Mouse (Mus musculus): ENCODE measurements around the gene Cacna1e. TPM values are rescaled to one million over a fixed set of nuclear protein-coding genes. Genes with fewer than 3 reads are reported as not detected.

Cacna1e gene
- total RNA-seq, 1 experiment from 2014 or later, result 0.15 TPM

DNA sequence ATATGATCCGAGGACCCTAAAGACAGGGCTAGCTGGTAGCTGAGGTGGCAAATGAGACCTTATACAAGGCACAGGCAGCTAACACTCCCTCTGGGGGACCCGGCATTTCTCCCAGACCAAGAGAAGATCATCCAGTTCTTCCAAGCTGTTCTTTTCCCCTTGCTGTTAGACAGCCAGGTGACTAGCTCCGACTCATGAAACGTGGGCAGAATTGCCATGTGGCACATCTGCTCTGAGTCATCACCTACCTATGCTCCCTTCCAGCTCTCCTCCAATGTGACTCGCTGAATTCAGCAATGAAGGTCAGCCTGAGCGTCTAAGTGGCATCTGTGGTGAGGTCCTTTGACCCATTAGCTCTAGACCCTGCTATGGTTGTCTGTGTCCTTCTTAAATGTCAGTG is 355.5 kb downstream of the Cacna1e start:
- ATAC-seq (replicated peaks in 1 of 2; ENCODE audit: insufficient read depth in 1 of 2, low FRiP score in 2 of 2, low TSS enrichment in 1 of 2, low read depth in 1 of 2, poor library complexity in 2 of 2, severe bottlenecking in 2 of 2), result no peak

DNA sequence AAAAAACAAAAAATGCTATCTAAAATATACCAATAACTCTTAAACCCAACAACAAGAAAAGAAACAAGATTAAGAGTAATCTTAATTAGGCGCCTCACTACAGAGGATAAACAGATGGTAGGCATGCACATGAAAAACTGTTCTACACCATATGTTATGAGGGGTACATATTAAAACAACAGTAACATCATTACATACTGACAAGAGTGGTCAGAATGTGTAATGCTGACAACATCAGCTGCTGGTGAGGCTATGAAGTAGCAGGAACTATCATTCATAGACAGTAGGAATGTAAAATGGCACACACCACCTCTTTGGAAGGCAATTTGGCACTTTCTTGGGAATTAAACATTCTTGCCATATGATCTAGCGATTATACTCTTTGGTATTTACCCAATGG is 363.6 kb downstream of the Cacna1e start:
- no peak for ATAC-seq (replicated peaks in 1 of 2; ENCODE audit: insufficient read depth in 1 of 2, low FRiP score in 2 of 2, low TSS enrichment in 1 of 2, low read depth in 1 of 2, poor library complexity in 2 of 2, severe bottlenecking in 2 of 2)

DNA sequence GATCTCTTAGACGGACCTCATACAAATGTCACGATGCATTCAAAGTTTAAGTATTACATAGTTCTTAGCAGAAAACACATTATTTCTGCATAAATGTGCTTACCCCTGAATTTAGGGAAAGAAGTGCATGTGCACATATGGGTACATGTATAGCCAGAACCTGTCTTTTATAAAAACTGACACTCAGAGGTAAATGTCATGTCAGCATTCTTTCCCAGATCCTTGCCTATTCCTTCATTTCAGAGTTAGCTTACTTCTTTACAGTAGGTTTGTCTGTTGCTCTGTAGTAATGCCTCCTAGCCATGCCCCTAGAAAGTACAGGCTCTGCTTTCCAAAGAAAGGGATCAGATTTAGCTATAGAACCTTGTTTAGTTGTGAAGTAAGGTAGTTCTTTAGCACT is 369.0 kb downstream of the Cacna1e start:
- no peak for ATAC-seq (replicated peaks in 1 of 2; ENCODE audit: insufficient read depth in 1 of 2, low FRiP score in 2 of 2, low TSS enrichment in 1 of 2, low read depth in 1 of 2, poor library complexity in 2 of 2, severe bottlenecking in 2 of 2)

DNA sequence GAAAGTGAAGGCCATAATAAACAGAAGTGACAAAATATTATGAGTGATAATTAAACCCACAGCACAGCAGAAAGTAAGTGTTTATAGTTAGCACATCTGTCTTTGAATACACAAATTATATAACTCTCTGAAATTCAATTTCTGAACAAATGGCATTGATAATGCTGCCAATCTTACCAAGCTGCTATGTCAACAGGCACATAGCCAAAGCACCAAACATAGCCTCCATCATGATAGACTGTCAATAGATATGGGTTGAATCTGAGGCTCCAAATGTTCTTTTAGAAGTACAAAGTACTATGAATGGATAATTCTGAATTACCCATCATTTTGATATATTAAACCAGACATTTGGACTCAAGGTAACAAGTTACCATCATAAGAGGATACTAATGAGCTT is 372.6 kb downstream of the Cacna1e start:
- ATAC-seq (replicated peaks in 1 of 2; ENCODE audit: insufficient read depth in 1 of 2, low FRiP score in 2 of 2, low TSS enrichment in 1 of 2, low read depth in 1 of 2, poor library complexity in 2 of 2, severe bottlenecking in 2 of 2), result no peak

DNA sequence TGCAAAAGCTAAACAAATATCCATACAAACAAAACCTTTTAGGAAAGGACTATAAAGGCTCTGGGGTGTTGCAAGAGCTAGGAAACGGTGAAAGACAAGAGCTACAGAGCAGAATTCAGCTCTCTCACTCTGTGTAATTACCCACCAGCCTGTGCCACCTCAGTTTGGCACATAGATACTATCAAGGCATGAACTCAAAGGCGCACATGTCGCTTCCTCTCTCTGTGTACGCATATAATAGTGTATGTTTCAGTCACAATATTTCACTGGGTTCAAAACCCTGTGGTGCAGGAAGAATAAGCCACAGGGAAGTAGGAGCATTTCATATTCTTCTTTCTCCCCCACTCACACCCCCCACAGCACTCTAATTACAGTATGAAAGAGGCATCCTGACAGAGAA is 380.3 kb downstream of the Cacna1e start:
- no peak for ATAC-seq (replicated peaks in 1 of 2; ENCODE audit: insufficient read depth in 1 of 2, low FRiP score in 2 of 2, low TSS enrichment in 1 of 2, low read depth in 1 of 2, poor library complexity in 2 of 2, severe bottlenecking in 2 of 2)

DNA sequence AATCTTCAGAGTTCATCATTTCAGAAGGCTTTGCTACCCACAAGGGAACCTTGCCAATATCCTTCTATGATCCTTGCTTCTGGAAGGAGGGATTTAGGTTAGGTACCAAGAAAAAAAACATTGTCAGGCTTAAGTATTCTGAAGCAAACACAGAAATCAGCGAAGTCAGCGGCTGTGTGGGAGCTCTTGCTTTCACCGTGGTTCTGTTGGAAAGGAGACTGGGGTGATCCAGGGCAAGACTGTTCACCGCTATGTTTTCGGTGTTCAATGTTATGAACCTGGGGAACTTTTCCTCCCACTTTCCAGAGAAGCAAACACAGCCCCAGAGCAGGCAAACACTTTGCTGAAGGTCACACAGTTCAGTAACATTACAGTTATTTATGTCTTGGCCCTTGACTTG is 383.4 kb downstream of the Cacna1e start:
- no peak for ATAC-seq (replicated peaks in 1 of 2; ENCODE audit: insufficient read depth in 1 of 2, low FRiP score in 2 of 2, low TSS enrichment in 1 of 2, low read depth in 1 of 2, poor library complexity in 2 of 2, severe bottlenecking in 2 of 2)

DNA sequence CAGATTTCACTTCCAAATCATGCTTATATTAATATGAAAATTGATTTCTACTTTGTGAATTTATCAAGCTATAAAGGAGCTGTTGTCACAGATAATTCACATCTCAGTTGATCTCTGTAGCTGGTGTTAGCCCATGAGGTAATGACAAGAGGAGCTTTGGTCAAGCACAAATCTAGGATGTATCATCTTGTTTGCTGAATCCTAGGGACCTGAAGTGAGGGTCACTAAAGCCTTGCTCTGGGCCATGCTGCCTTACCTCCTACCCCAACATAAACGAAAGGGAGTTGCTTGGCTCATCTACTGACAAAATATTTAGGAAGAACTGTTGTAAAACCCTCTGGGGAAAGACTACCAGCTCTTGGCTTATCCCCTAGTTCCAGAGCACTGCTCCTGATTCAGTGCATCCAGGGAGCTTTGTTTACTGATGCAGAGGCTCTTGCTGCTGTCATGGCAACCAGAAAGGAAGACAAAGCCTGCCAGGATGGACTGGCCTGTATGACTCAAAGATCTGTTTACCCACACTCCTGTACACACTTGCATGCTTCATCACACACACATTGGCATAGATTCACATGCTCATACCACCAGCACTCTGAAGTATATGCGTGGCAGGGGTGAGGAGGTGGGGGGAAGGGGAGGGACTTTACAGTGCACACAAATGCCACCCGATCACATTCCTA is 384.0 kb downstream of the Cacna1e start:
- ATAC-seq (replicated peaks in 1 of 2; ENCODE audit: insufficient read depth in 1 of 2, low FRiP score in 2 of 2, low TSS enrichment in 1 of 2, low read depth in 1 of 2, poor library complexity in 2 of 2, severe bottlenecking in 2 of 2), result no peak

DNA sequence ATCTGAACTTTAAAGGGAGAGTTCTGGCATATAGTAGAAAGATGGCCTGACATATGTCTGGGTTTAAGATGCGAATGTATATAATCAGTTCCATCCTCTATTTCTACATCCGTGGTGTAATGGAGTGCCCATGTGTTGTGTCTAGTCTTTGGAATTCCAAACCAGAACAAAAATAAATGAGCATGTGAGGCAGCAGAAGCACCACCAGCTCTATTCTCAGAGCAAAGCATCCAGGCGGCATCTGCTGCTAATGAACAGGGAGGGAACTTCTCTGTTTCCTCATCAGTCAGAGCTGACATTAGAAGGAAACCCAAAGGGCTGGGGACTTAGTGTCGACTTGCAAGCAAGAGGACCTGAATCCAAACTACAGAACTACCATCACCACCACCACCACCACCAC is 385.5 kb downstream of the Cacna1e start:
- no peak for ATAC-seq (replicated peaks in 1 of 2; ENCODE audit: insufficient read depth in 1 of 2, low FRiP score in 2 of 2, low TSS enrichment in 1 of 2, low read depth in 1 of 2, poor library complexity in 2 of 2, severe bottlenecking in 2 of 2)

DNA sequence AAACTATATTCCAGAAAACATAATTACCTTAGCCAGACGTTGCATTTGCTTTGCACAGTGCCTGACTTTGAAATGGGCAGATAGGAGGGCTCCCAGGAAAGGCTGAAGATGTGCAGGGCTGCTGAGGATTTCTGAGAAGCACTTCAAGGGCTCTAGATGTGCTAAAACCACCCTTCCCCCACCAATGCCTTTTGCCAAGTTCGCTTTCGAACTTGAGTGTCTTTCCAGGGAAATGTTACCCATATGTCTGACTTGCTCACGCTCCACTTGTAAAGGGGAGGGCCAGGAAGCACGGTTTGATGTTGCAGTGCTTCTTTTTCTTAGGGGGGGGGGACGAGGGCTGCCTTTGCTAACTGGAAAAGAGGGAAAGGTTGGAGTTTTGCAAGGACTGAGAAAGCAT is 393.2 kb downstream of the Cacna1e start:
- no peak for ATAC-seq (replicated peaks in 1 of 2; ENCODE audit: insufficient read depth in 1 of 2, low FRiP score in 2 of 2, low TSS enrichment in 1 of 2, low read depth in 1 of 2, poor library complexity in 2 of 2, severe bottlenecking in 2 of 2)

DNA sequence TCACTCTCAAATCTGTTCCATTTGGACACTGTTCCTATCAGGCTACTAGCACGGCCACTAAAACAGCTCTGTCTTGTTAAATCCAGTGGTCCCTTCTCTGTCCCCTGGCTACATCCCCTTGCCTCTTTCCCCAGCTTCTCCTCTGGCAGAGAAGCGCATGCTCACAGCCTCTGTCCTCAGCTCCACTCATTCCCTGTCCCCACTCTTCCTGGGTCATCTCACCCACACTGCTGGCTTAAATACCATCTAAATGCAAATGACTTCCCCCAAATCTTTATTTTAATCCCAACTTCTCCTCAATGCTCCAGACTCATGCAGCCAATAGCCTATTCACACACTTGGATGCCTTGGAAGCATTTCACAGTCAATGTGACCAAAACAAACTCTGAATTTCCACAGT is 407.6 kb downstream of the Cacna1e start:
- ATAC-seq (replicated peaks in 1 of 2; ENCODE audit: insufficient read depth in 1 of 2, low FRiP score in 2 of 2, low TSS enrichment in 1 of 2, low read depth in 1 of 2, poor library complexity in 2 of 2, severe bottlenecking in 2 of 2), result no peak

DNA sequence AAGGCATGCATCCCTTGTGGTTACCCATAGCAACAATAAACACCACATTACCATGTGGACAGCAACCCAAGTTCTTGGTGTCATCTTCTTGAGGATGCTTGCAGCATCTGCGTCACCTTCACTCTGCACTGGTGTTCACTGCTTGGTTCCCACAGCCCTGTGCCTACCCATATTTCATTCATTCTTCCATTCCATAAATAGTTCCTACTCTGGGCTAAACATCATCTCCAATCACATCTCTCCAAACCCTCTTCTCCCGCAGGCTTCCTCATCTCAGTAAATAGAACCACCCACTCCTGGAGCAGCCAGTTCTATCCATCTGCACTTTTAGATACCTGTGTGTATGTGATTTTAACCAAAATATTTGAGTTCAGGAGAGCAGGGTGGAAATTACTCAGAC is 408.6 kb downstream of the Cacna1e start:
- no peak for ATAC-seq (replicated peaks in 1 of 2; ENCODE audit: insufficient read depth in 1 of 2, low FRiP score in 2 of 2, low TSS enrichment in 1 of 2, low read depth in 1 of 2, poor library complexity in 2 of 2, severe bottlenecking in 2 of 2)

DNA sequence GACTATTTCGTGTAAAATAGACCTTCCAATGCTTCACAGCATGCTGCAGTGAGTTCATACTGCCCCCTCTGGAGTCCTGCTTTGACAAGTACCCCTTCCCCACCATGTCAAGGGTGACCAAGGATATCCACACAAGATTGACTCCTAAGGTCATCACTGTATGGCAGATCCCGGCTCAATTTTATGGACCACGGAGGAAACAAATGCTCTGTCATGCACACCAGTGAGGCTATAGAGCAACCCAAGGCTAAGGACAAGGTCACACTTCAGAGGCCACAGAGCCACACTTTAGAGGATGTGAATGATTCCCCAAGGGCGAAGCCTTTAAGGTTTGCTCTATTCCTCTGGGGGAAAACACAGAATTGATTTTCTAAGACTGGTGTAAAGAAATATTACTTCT is 410.1 kb downstream of the Cacna1e start:
- ATAC-seq (replicated peaks in 1 of 2; ENCODE audit: insufficient read depth in 1 of 2, low FRiP score in 2 of 2, low TSS enrichment in 1 of 2, low read depth in 1 of 2, poor library complexity in 2 of 2, severe bottlenecking in 2 of 2), result no peak

DNA sequence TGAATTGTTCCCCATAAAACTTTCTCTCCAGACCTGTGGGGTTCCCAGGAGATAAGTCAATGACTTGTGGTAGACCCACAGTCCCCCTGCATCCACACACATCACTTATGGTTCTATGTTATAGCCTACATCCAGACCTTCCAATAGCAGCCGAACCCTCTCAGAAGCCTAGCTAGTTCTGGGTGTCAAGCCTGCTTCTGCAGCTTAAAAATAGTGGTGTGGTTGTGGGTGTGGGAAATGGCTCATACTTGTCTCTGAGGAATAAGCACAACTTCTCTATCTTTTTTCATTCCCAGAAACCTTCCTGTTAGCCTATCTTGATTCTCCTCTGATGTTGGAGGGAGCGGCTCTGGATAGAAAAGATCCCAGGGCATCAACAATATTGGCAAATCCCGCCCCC is 417.0 kb downstream of the Cacna1e start:
- no peak for ATAC-seq (replicated peaks in 1 of 2; ENCODE audit: insufficient read depth in 1 of 2, low FRiP score in 2 of 2, low TSS enrichment in 1 of 2, low read depth in 1 of 2, poor library complexity in 2 of 2, severe bottlenecking in 2 of 2)

DNA sequence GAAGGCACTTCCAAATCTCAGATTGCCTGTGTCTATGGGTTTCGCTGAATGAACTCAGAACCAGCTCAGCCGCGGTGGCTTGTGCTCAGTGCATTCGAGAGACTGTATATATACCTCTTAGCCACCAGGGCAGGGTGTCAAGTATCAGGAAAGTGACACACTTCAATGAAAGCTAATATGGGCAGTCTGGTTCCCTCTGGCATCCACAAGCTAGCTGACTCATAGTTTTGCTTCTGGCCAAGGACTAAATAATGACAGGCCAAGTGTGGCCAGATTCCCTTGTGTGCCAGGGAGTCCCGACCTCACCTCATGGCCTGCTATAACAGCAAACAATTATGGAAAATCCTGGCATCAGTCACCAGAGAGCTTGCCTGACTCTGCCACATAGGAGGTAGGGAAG is 422.8 kb downstream of the Cacna1e start:
- ATAC-seq (replicated peaks in 1 of 2; ENCODE audit: insufficient read depth in 1 of 2, low FRiP score in 2 of 2, low TSS enrichment in 1 of 2, low read depth in 1 of 2, poor library complexity in 2 of 2, severe bottlenecking in 2 of 2), result no peak

DNA sequence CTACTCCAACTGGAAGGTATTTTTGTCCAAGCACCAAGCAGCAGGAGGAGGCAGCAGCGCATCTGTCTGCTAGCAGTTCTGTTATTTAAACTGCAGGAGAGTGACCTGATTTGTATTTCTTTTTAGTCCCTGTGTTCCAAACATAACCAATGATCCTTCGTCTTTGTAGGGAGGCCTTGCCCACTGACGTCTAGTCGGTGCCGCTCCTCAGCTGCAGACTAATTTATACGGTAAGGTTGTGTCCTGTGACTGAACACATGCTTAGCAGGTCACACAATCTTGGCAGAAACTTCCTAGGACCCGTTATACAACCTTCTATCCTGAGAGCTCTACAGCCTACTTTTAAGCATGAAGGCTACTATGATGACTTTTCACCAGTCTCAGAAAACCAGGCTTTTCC is 424.2 kb downstream of the Cacna1e start:
- ATAC-seq (replicated peaks in 1 of 2; ENCODE audit: insufficient read depth in 1 of 2, low FRiP score in 2 of 2, low TSS enrichment in 1 of 2, low read depth in 1 of 2, poor library complexity in 2 of 2, severe bottlenecking in 2 of 2), result no peak

DNA sequence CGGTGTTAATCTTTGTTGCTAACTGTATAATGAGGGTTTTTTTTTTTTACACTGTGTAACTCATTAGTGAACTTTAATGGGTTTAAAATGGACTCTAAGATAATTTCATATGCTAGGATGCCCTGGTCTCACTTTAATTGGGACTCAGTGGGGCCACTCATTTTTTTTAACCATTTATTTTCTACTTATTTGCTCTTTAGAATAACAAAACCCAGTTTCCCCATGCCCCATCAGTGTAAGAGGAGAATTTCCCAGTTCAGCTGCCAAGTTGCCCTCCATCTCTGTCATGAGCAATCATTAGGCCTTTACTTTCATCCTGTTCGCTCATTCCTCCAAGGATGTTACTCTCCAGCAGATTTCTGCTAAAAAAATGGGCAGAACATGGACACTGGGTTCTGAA is 425.7 kb downstream of the Cacna1e start:
- no peak for ATAC-seq (replicated peaks in 1 of 2; ENCODE audit: insufficient read depth in 1 of 2, low FRiP score in 2 of 2, low TSS enrichment in 1 of 2, low read depth in 1 of 2, poor library complexity in 2 of 2, severe bottlenecking in 2 of 2)

DNA sequence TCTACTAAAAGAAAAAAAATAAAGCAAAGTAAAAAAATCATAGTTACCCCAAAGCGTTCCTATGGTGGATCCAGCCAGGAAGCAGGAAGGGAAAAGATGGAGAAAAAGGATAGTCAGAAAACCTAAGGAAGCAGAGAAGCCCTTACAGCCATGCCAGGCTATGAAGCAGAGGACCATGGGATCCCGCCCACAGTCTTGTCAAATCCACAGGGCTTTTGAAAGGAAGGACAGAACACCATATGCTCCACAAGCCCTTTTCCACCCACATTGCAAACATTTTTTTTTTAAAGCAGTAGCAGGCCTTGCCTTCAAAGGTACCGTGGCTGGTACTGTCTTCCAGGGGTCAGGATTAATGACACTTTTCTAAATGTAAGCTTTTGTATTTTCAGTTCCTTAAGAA is 433.5 kb downstream of the Cacna1e start:
- ATAC-seq (replicated peaks in 1 of 2; ENCODE audit: insufficient read depth in 1 of 2, low FRiP score in 2 of 2, low TSS enrichment in 1 of 2, low read depth in 1 of 2, poor library complexity in 2 of 2, severe bottlenecking in 2 of 2), result no peak

DNA sequence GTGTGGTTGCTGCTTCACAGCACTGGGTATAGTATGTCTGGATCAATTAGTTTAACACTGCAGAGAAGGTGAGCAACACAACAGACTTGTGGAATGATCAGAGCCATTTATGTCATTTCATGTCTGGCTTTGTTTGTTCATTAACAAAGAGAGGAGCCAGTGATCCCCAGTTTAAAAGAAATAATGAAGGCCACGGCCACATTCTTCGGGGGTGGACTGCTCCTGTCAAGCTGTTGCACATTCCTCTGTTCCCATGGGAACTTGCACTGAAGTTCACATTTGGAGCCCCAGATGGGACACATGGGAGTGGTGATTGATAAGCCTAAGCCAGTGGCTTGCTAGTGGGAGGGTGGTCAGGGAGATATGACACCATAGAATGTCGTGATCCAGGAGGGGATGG is 437.8 kb downstream of the Cacna1e start:
- no peak for ATAC-seq (replicated peaks in 1 of 2; ENCODE audit: insufficient read depth in 1 of 2, low FRiP score in 2 of 2, low TSS enrichment in 1 of 2, low read depth in 1 of 2, poor library complexity in 2 of 2, severe bottlenecking in 2 of 2)

DNA sequence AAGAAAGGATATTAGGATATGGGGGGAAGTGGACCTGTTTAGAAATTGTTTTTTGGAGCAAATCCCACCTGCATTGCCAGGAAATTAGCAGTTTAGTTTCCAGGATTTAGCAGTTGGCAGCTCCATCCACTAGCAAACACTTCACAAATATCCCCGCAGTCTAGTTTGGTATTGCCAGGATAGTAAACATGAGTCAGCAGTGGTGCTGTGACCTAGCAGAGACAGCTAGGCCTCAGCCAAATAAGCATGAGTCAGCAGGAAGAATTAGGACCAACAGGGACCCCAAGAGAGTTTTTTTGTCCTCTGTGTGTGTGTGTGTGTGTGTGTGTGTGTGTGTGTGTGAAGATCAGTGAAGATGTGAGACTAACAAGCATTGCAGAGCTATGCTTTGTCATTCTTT is 450.8 kb downstream of the Cacna1e start:
- ATAC-seq (replicated peaks in 1 of 2; ENCODE audit: insufficient read depth in 1 of 2, low FRiP score in 2 of 2, low TSS enrichment in 1 of 2, low read depth in 1 of 2, poor library complexity in 2 of 2, severe bottlenecking in 2 of 2), result no peak

DNA sequence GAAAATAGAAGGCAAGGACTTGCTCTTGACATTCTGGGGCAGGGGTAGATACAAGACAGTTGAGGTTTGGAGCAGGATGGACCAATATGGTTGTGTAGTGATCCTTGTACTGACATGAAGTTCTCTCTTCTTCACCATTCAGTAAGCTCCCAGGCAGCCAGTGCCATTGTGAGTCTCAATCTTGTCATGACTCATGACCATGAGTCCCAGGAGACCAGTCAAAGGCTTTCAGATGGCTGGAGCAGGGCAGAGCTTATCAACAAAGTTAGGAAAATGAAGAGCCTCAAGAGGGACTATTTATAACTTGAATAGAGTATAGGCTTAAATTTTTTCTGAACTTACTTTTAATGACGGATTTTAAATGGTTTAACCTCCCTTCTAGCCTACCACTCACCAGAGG is 451.2 kb downstream of the Cacna1e start:
- ATAC-seq (replicated peaks in 1 of 2; ENCODE audit: insufficient read depth in 1 of 2, low FRiP score in 2 of 2, low TSS enrichment in 1 of 2, low read depth in 1 of 2, poor library complexity in 2 of 2, severe bottlenecking in 2 of 2), result no peak
